Mouse (Mus musculus) adrenal gland, adult 10 weeks (tissue): Measurements from ENCODE around the gene Ushbp1. TPM values are rescaled to one million over a fixed set of nuclear protein-coding genes. Genes with fewer than 3 reads are reported as not detected.

Experiments used
- polyA plus RNA-seq: library from polyadenylated mRNA; stranded (reverse); fragments of 350-450 nt; fragmentation: Illumina TruSeq; extraction: RNeasy Lipid Tissue Mini Kit (QIAGEN cat#74804); gene quantifications from one replicate; pipeline ENCODE4 v1.2.3, GENCODE M21; 2014; ENCODE audit warnings: low read depth, low replicate concordance

The Ushbp1 gene
- polyA plus RNA-seq = 2.4 TPM

DNA sequence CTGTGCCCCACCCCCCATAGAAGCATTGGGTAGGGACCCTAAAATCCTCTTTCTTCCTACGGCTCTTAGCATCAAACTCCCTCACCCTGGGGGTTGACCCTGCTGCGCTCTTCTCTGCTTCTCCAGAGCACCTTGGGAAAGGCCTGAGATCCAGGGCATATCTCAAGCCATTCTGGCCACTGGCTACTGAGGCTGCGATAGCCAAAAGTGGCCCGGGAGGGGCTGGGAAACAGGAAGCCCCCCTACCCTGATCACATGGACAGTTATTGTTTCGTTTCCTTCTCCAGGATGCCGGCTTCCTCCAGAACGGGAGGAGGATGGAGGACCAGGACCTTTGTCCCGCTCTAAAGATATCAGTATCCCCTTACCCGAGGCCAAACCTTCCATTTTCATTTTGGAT lies at the start of gene Ushbp1:
TSS of gene Ushbp1 (minus strand) at position 174 of the 400 bp plus-strand sequence.

DNA sequence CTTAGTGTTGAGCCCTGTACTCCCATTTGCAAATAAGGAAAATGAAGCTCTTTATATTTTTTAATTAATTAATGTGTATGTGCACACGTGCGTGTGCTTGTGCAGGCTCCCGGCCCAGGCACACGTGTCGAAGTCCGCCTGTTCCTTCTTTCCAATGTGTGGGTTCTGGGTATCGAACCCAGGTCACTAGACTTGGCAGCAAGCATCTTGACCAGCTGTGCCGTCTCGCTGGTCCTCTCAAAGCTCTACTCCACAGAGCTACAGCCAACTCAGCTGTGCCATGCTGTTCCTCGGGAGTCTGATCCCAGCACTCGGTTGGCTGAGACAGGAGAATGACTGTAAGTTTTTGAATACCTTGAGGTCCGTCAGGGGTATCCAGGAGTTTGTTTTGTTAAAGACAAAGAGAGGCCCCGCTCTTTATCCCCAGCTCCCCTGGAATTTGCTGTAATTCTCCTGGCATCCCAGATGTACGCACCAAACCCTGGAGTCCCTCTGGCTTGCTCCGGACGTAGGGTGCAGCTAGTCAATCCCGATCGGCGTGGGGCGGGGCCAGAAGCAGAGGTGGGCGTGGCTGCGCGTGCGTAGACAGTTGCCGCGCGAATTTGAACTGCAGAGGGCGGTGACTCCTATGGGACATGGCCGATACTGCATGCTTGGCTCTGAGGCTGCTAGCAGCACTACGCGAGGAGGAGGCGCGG lies 9.9 kb upstream of the Ushbp1 start, which contains the start of gene Ankle1:
TSS of gene Ankle1 (plus strand) at position 610 of the 698 bp plus-strand sequence.

DNA sequence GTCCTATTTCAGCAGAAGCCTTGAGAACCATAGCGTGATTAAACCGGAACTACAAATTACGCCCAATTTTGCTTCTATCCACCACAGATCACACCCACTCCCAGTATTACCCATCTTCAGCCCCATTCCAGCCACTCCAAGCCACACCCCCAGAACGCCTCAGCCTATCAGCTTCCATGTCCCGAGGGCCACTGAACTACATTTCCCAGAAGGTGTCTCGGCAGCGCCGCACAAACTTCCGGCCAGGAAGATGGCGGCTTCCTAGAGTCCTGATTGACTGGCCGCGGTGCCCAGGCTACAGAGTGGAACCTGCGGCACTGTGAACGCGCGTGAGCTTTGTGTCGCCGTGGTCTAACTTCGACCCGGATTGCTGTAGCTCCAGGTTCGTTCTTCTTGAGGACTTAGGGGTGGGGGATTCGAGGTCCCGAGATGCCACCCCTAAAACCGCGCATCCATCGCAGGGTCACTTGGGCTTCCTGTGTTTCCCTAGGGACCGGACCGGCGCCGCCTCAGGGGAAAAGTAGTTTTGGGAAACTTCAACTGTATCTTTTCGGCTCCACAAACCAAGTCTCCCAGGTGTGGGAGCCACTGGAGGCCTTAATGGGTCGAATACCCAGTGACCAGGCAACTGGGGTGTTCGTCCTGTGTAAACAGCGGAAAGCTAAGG lies 1.2 kb upstream of the Ushbp1 start, which contains the start of gene Babam1:
TSS of gene Babam1 (plus strand) at position 223 of the 667 bp plus-strand sequence.

DNA sequence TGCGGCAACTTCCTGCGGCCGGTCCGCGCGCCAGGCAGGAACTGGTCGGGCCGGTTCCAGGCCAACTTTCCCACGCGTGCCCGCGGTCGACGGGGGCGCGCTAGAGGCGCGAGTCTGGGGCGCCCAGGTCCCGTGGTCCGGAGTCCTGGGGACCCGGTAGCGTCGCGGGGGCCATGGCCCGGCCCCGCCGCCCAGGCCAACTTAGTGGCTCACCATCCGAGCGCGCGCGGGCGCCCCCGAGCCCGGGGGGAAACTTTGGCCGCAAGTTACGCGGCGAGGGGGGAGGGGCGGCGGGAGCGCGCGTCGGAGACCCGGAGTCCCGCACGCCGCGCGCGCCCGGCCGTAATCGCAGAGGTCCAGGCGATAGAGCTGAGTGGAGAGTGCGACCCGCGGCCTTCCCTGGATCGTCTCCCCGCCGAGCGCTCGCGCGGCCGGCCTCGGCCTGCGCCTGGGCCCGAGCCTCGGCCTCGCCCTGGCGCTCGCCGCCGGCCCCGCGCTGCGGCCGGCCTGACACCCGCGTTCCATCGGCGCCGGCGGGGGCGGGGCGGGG lies 14.1 kb downstream of the Ushbp1 start, which contains the start of gene Nr2f6:
TSS of gene Nr2f6 (minus strand) at position 540 of the 550 bp plus-strand sequence.

DNA sequence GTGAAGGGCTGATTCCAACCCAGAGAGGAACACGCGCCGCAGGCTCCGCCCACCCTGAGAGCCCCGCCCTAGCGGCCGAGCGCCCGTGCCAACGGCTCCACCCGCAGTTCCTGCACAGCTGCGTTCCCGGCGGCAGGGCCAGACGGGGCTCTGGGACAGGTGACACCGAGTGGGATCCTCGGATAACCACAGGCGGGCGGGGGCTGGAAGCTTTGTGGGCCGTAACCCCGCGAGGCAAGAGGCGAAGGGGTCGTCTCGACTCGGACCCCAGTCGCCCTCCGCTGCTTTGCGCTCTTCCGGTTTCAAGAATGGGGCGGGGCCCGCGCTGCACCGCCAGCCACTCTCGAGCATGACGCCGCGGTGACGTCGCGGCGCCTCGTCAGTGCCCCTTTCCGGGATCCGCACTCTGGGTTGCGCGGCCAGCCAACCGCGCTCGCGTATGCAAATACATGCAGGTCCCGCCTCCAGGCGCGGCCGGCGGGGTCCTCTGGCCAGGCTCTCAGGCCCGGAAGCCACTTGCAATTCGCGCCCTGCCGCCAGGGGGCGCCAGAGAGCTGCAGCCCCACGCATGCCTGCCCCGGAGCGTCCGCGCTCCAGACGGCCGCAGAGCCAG lies 24.3 kb downstream of the Ushbp1 start, which contains the start of gene Ocel1:
TSS of gene Ocel1 (plus strand) at position 63 of the 613 bp plus-strand sequence.

DNA sequence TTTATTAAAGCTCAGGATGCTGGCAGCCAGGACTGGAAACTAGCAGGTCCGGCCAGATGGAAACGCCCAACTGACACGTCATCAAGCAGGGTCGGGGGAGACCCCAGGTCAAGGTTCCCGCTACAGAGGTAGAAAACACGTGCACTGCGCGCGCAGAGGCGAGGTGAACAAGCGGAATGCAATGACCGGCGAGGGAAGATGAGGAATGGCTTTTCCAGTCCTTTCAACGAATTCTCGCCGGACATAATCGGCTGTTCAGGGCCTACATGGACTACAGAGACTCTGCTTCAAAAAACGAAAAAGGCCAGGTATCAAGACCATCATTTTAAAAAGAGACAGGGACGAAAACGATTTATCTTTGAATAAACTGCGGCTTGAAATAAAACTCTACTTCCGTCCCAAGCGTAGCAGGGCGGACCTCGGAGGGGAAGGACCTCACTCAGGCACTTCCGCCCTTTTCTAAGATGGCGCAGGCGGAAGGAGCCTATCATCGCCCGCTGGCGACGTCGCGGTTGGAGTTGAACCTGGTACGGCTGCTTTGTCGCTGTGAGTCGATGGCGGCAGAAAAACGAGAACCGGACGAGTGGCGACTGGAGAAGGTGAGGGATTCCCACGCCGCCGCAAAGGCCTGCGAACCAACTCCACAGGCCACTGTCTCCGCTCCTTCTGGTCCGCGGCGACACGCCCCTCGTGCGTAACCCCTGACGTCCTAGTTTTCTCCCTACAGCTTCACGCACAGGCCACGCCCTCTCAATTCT lies 28.7 kb downstream of the Ushbp1 start, which contains the start of gene Use1:
TSS of gene Use1 (plus strand) at position 78 of the 758 bp plus-strand sequence.

Other genes starting within 250 kb of the Ushbp1 start
- 4.1 TPM for gene Myo9b, start 123.1 kb downstream of the Ushbp1 start, polyA plus RNA-seq
- gene Haus8, start 122.9 kb downstream of the Ushbp1 start, polyA plus RNA-seq = 2.9 TPM
- gene Use1, start 29.0 kb downstream of the Ushbp1 start, polyA plus RNA-seq = 1.8 TPM
- gene Ocel1, start 24.5 kb downstream of the Ushbp1 start, polyA plus RNA-seq = 1.9 TPM
- gene Nr2f6, start 13.8 kb downstream of the Ushbp1 start, polyA plus RNA-seq = 3.4 TPM
- gene Babam1, start 1.1 kb upstream of the Ushbp1 start, polyA plus RNA-seq = 30.8 TPM
- 0.41 TPM for gene Ankle1, start 10.2 kb upstream of the Ushbp1 start, polyA plus RNA-seq
- gene Abhd8, start 67.9 kb upstream of the Ushbp1 start, polyA plus RNA-seq = 1.1 TPM
- gene Mrpl34, start 69.2 kb upstream of the Ushbp1 start, polyA plus RNA-seq = 10.8 TPM
- 3.4 TPM for gene Dda1, start 73.4 kb upstream of the Ushbp1 start, polyA plus RNA-seq
- gene Ano8, start 90.2 kb upstream of the Ushbp1 start, polyA plus RNA-seq = 1.0 TPM
- 1.6 TPM for gene Gtpbp3, start 92.3 kb upstream of the Ushbp1 start, polyA plus RNA-seq
- gene Plvap, start 116.0 kb upstream of the Ushbp1 start, polyA plus RNA-seq = 4.8 TPM
- not detected for gene Ccdc194, start 129.9 kb upstream of the Ushbp1 start, polyA plus RNA-seq
- gene Bst2, start 141.7 kb upstream of the Ushbp1 start, polyA plus RNA-seq = 6.9 TPM
- gene Mvb12a, start 147.1 kb upstream of the Ushbp1 start, polyA plus RNA-seq = 0.70 TPM
- gene Tmem221, start 163.1 kb upstream of the Ushbp1 start, polyA plus RNA-seq = 3.8 TPM
- gene Nxnl1, start 170.8 kb upstream of the Ushbp1 start, polyA plus RNA-seq = 0.35 TPM
- gene Slc27a1, start 173.1 kb upstream of the Ushbp1 start, polyA plus RNA-seq = 14.2 TPM
- gene Pgls, start 196.4 kb upstream of the Ushbp1 start, polyA plus RNA-seq = 0.82 TPM
- gene Fam129c, start 201.8 kb upstream of the Ushbp1 start, polyA plus RNA-seq = not detected
- 54.8 TPM for gene Colgalt1, start 215.2 kb upstream of the Ushbp1 start, polyA plus RNA-seq